Mouse (Mus musculus): ENCODE data around the gene Wipf1. TPM values are rescaled to one million over a fixed set of nuclear protein-coding genes. Genes with fewer than 3 reads are reported as not detected.

Gene Wipf1
- total RNA-seq, 2 experiments from 2014 or later = 9.6 to 11.7 TPM

DNA sequence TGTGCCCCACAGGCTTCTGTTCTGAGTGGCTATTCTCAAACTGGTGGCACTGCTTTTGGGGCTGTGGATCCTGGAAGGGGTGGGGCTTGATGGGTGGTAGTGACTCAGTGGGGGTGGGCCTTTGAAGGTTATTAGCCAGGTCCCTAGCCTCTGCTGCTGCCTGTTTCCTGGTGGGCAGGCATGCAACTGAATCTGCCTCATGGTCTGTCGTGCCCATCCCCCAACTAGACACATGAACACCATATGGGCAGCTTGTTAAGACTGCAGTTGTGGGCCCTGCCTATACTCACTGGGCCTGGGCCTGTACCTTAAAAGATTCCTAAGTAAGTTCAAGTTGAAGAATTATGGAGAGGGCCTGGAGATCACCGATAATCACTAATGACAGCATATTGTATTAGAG lies 16.0 kb upstream of the Wipf1 start:
- no peak for DNase-seq (ENCODE audit: low spot score in 2 of 2)

DNA sequence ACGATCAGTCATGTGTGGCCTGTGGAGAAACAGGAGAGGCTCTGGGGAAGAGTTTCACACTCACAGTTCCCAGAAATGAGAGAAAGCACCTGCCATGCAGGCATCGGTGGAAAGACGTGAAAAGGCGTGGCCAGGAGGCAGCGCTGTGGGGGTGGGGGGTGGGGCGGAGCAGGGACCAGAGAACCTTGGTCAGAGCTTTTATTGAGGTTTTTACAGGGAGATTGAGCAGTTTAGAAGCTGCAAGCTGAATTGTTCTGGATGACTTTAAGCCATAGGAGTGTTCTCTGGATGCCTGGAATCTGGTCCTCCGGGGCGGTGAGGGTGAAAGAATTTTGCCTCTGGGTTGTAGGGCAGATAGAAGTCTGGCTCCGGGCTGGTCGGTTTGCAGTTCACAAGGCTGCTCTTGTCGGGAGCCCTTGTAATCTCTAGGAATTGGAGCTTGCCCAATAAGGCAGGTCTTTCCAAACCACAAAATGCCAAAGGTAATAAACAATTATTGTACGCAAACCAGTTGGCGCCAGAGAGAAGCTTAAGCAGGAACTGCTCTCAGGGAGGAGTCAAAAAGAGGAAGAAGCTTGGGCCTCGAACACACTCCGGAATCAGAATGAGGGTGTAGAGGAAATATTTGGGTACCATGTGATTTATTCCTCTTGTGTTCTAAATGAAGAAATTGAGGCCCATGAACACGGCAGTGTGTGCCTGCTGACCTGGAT lies 11.1 kb upstream of the Wipf1 start:
- no peak for DNase-seq (ENCODE audit: low spot score in 2 of 2)

DNA sequence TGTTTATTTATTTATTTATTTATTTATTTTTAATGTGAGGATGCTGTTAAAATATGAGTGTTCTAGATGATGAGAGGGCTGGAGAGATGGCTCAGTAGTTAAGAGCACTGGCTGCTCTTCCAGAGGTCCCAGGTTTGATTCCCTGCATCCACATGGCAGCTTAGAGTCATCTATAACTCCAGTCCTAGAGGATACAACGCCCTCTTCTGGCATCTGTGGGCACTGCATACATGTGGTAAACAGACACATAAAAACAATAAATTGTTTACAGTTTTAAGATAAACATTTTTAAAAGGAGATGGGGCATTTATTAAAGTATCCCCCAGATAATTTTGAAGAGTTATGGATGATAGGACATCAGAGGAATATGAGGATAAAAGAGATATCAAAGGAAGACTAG lies 10.2 kb upstream of the Wipf1 start:
- DNase-seq (ENCODE audit: low spot score in 2 of 2) = no peak

DNA sequence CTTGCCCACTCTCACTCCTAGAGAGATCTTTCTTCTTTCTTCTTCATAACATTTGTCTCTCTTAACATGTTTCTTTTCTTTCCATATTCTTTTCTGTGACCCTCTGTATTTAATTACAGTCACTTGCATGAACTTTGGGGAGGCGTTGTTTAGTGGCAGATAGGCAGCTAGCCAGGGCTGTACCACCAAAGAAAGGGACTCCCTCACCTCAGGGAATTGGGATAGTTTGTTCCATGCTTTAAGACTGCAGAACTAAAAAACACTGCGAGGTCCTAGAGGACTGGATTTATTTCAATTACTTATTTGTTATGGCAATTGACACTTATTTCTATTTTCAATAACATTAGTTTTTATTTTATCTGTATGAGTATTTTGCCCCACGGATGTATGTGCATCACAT lies 9.6 kb upstream of the Wipf1 start:
- DNase-seq (ENCODE audit: low spot score in 2 of 2) = no peak

DNA sequence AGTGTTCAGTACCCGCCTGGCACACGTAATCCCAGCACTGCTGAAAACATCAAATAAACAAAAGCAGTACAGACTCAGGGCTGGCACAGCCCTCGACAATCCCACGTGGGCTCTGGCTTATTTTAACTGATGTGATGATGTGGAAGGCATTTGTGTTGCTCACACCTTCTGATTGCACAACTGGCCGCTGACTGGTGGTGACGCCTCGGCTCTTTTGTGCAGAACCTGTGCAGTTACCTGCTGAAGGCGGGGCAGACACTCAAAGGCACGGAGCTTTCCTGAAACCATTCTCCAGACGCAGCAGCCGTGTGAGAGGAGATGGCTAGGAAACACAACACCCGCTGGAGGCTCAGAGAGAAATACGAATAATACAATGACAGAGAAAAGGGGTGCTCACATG lies 9.1 kb upstream of the Wipf1 start:
- DNase-seq (ENCODE audit: low spot score in 2 of 2) = no peak

DNA sequence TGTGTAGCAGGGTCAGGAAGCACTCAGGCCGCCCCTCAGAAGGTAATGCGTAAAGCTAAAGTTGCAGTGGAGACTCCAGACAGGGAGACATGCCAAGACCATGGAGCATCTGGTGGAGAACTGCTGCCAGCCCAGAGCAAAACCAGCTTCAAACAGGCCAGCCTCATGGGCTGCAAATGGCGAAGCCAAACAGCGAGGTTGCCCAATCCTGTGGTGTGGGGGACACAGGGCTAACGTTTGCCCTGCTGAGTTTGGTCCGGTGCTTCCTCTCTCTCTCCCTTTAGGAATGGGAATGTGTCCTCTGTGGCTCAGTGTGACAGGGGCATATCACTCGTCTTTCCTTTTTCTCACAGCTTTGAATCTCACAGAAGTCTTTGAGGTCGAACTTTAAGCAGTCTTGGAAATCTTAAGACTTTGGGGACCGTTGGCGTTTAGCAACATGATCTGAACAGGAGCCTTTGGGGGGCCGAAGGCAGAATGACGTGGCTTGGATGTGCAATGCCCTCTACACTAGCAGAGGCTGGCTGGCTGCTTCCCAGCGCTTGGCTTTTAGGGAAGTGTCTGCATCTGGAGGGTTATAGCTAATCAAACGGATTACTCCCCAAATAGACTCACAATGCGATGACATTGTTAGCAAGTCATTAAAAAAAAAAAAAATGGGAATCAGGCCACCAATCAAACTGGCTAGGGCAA lies 6.7 kb upstream of the Wipf1 start:
- no peak for DNase-seq (ENCODE audit: low spot score in 2 of 2)

DNA sequence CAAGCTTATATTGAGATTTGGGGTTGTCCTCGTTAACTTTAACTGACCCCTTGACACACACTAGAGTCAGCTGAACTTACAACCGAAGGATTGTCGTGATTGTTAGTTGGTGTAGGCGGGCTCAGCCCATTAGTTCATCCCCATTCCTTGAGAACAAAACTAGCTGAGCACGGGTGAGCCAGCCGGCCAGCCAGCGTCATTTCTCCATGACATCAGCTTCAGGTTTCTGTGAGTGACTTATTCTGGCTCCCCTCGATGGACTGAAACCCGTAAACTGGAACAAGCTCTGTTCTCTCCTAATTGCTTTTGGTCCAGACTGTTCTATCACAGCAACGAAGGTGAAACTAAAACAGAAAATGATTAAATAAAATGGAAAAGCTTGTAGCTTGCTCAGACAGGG lies 5.2 kb upstream of the Wipf1 start:
- DNase-seq (ENCODE audit: low spot score in 2 of 2) = no peak

DNA sequence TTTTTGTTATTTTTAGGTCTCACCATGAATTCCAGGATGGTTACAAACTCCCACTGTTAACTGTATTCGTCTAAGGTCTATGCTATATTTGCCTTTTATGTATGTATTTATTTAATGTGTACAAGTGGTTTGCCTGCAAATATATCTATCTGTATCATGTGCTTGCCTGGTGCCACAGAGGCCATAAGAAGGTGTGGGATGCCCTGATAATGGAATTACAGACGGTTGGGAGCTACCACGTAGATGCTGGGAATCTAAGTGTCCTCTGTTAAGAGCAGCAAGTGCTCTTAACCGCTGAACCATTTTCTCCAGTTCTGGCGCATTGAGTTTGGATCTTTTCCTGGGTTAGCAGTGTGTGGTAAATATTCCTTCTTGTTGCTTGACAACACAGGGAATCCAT lies 953 bp upstream of the Wipf1 start:
- DNase-seq (ENCODE audit: low spot score in 2 of 2) = no peak

DNA sequence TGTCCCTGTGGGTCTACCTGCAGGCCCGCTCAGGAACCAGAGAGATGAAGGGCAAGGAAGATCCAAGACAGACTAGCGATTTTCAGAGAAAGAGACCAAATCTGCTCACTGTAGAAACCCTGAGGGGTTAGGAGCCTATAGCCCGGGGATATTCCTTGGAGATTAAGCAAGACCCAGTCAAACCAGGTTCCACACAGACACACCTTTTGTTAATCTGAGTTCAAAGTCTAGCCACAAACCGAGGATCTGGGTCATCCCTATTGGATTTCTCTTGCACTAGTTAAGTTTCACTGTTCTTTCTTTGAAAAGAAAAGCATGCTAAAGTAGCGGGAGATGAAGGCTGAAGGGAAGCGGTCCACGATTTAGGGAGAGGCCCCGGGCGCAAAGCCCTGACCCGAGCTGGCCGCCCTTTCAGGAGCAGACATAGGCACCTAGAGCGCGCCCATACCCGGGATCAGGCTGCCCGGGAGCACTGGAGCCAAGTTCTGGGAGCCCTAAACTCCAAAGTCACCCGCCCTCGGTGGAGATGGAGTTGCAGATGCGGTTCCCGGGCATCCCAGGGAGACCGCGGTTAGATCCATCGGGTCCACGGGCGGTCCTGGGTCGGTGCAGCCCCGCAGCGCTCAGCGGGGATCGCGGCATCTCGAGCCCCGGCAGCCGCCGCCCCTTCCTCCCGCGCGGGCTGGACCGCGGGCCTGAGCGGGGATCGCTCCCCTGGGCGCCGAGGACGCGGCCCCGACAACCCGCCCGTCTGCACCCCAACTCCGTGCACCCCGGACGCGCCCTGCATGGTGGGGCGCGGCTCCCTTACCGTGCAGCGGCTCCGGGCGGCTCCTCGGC lies 798 bp downstream of the Wipf1 start:
- no peak for DNase-seq (ENCODE audit: low spot score in 2 of 2)

DNA sequence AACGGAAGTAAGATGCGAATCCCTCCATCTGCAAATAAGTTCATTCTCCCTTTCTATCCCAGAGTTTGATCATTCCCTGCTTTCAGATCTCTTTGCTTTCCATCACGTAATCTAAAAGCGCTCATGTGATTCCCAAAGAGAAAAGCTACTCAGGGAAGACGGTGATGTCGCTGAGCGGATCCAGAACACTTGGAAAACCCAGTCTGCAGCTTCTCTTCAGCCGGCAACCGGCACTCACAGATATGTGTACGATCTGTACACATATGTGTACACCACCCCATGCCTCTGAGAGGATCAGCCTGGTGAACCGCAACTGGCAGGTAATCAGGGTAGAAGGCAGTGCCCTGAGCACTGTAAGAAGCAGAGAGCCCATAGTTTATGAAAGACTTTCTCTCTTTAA lies 1.6 kb downstream of the Wipf1 start:
- DNase-seq (ENCODE audit: low spot score in 2 of 2) = no peak

DNA sequence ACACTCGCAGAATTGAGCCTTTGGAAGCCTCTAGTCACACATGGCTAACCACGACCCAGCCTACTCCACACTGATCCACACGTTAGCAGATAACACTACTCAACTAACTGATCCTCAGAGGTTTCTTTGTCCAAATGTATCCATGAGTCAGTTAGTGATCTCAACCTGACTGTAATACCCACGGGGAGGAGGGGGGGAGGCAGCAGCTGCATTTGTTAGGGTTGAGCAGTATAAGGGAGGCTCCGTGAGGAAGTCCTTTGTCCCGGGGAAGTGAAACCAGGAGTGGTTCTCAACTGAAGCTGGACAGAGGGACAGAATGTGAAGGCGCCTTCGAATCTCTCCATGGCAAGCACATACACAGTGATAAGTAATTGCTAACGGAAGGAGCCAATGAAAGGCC lies 2.8 kb downstream of the Wipf1 start:
- DNase-seq (ENCODE audit: low spot score in 2 of 2) = no peak

DNA sequence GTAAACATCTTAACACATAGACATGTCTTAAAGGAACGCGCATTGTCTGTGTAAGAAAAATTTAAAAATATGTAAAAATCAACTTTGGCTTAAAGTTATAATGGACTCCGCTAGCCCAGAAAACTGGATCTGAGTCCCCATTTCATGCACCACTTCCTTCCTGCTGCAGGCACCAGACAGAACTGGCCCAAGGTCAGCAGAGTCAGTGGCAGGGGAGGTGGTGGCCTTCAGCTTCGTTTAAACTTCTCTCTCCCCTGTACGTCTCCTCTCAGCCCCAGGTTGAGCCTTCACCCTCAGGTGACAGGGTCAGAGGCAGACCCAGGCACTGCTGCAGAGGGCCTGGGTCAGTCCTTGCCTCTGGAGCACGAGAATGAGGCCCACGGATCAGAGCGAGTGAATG lies 6.6 kb downstream of the Wipf1 start:
- no peak for DNase-seq (ENCODE audit: low spot score in 2 of 2)

DNA sequence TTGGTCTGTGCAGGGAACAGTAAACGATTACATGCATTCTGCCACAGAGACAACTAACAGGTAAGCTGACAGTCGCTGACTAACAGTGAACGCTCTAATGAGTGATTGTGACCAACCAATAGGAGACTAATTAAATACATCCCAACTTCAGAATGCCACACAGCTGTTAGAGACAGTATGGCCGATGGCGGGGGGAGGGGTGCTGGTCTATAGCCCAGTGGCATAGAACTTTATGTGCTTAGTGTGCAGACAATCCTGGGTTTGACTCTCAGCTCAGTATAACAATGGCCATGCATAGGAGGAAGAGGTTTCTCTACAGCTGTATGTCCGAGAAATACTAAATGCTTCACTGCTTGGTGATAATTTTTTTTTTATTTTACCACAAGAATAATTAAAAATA lies 7.2 kb downstream of the Wipf1 start:
- DNase-seq (ENCODE audit: low spot score in 2 of 2) = no peak

DNA sequence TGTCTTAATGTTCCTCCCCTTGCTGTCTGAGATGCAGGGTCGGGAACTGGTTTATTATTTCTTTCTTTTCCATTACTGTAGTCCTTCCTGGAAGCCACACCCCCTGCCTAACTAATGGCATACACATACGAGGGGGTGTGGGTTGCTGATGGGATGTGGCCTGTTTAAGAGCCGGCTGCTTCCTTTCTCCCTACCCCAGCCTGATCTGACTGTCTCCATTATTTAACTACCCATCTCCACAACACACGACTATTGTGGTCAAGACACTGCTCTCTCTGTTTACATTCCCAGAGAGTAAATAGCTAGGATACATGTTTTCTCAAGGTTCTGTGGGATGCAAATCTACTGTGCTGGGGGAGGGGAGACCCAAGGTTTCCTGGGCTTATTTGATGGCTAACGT lies 7.8 kb downstream of the Wipf1 start:
- no peak for DNase-seq (ENCODE audit: low spot score in 2 of 2)

DNA sequence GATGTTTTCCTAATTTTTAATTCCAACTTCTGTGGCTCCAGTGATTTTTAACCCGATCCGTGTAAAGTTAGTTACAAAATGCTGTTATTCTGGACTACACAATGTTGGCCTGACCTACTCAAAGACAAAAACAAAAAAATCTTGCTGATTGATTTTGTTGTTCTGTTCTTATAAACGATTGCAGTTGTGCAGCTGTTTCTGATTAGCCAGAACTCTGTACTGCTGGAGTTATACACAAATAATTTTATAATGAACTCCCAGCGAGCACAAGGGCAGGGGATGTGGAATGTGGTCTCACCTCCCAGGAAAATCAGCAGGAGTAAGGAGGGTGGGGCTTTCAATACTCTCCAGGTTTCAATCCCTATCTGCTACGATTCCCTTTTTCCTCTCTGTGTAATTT lies 10.6 kb downstream of the Wipf1 start:
- no peak for DNase-seq (ENCODE audit: low spot score in 2 of 2)

DNA sequence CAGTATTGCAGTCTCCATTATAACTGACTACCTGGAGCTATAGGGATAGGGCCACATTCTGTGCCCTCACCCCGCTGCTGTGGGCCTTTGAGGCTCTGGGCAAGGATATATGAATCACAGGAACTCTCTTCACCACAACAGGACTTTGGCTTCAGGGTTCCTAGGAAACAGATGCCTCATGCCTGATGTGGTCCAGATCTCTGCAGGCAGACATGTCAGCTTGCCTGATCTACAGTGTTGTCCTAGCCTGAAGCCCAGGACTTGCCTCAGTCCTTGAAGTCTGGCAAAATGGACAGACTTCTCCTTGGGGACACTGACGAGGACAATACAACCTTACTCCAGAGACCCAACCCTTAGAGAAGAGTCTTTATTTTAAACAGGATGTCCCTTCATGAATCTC lies 11.2 kb downstream of the Wipf1 start:
- DNase-seq (ENCODE audit: low spot score in 2 of 2) = no peak

DNA sequence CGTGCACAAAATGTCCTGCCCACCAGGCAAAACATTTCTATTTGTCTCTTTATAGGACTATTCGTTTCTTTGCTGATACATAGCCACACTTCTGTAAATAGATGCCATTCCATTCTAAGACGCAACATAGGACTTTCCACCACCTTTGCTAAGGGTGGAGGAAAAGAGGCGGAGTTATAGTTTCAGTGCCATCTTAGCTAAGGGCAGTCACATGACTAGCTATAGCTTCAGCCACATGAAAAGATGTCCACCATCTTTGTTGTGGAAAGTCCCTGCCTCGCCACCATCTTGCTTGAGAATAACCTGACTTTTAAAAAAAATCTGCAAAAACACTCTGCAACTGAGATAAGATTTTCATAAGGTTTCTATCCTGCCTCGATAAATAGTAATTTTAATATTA lies 15.4 kb downstream of the Wipf1 start:
- DNase-seq (ENCODE audit: low spot score in 2 of 2) = no peak

DNA sequence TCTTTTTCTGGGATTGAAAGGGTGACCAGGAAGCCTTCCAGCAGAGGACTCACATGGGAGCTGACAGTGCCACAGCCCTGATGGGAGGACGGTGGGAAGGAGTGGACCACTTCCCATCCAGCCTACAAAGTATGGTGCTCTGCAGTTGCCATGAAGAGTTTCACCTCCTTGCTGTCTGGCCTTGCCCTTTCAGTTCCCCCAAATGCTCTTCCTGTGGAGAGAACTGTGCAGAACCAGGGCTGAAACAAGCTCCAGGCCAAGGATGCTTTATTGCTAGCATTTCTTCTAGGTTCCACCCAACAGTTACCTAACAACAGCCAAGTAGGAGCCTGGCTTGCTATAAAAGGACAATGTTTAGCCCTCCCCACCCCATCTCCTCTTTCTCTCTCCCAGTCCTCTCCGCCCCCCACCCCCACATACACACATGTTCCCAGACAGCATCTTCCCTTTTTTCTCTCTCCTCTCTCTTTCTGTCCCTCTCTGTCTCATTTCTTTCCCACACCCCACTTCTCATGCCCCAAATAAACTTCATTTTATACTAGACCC lies 16.3 kb downstream of the Wipf1 start:
- DNase-seq (ENCODE audit: low spot score in 2 of 2) = no peak

DNA sequence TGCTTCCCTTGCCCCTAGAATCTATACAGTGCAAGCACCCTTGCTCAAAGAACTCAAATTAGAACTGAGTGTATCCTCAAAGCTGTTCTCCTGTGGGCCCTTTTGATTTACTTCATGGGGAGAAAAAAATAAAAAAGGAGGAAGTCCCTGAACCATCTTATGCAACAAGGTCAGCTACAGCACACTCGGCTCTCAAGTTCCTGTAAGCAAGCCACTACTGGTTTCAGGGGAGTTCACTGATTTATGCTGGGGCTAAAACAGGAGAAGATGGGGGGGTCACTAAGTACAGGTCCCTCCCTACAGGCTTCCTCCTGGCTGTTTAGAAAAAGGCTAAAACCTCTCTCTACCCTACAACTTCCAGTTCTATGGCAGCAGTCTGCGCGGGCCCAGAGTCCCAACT lies 17.5 kb downstream of the Wipf1 start:
- DNase-seq (ENCODE audit: low spot score in 2 of 2) = no peak

DNA sequence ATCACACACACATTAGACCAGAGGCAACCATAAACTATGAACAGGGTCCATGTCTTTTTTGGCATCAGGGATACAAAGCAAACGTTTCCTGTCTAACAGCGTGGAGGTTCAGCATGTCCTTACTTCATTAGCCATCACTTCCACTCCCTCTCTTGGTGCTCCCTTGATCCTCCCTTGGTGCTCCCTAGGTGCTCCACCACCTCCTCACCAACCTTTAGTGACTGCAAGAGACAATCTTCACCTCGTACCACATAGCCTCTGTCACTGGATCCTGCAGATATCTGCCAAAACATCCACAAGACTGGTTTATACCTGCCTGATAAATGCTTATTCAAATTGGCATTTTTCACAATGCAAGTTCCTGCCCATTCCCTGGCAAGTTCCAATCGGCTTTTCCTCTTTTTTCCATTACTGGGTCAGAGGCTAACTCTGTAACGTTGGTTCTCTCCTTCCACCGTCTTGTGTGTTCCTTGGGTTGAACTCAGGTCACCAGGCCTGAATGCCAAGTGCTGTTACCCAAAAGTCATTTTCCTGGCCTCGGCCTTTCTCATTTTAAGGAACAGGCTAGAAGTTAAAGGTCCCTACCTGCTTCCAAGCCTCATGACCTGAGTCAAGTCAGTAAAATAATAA lies 18.7 kb downstream of the Wipf1 start:
- no peak for DNase-seq (ENCODE audit: low spot score in 2 of 2)

DNA sequence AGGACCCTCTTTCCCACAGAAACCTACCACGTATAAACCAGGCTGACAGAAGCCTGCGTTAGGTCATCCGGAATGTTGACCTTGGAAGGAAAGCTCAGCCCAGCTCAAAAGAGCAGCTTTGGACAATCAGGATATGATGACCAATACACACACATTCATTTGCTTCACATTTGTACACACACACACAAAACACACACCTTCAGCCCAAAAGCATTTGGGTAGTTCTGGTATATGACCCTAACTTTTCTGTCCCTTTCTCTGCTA lies 19.6 kb downstream of the Wipf1 start:
- no peak for DNase-seq (ENCODE audit: low spot score in 2 of 2)

Data from layer of hippocampus, adult 18-20 months (tissue).